Comparison of ENCODE assay signal across 22 mouse cellular contexts in genomic region chr1:91466186-91466585, GRCm38 (mm10). TPM values are rescaled to one million over a fixed set of nuclear protein-coding genes. Genes with fewer than 3 reads are reported as not detected.
DNase-seq lines count a peak whose midpoint lies in the region; ATAC-seq lines count a peak whose summit lies in the region.
"Had no signal": no experiment of that assay in that cellular context is flagged by ENCODE, and none has a peak within 500 bp of the region (broad histone marks: within the 10 kb centered on the region; RNA-seq: fewer than 3 reads in every experiment).

No protein-coding gene starts in this region.

- WGBS in intestine, embryonic 16.5 days = 84% methylated on average over 6 of the region's 6 CpGs
- WGBS in intestine, embryonic 15.5 days = 80% methylated on average over 6 of the region's 6 CpGs
- 68% methylated on average over 6 of the region's 6 CpGs for WGBS in liver, embryonic 13.5 days (ENCODE audit: insufficient replicate concordance)
- WGBS in liver, embryonic 11.5 days = 87% methylated on average over 6 of the region's 6 CpGs

- no peak overlapping the region for H3K9ac ChIP-seq in intestine, embryonic 16.5 days (ENCODE audit: low read depth, low read length)
- H3K9ac ChIP-seq in intestine, embryonic 15.5 days = no peak overlapping the region
- no peak overlapping the region for H3K9ac ChIP-seq in liver, embryonic 13.5 days
- no peak overlapping the region for H3K9ac ChIP-seq in liver, embryonic 11.5 days (ENCODE audit: low read depth, low read length)
- H3K9ac ChIP-seq: forebrain, embryonic 15.5 days; heart, embryonic 12.5 days; liver, embryonic 14.5 days had no signal

- no peak for DNase-seq in liver, embryonic 13.5 days
- DNase-seq in liver, embryonic 11.5 days (ENCODE audit: low spot score) = no peak
- peak; percentile 64 to 73 for DNase-seq in kidney, postnatal 36 days
- DNase-seq in gastrocnemius, postnatal 36 days = no peak
- no peak for DNase-seq in cerebellum, postnatal 14 days
- DNase-seq: adrenal gland, postnatal 36 days; cerebellum, adult 9-10 months; heart, postnatal 10 days; layer of hippocampus, postnatal 36 days; lung, postnatal 36 days; midbrain, embryonic 14.5 days; thymus, postnatal 14 days had no signal

- H3K27ac ChIP-seq in intestine, embryonic 16.5 days (ENCODE audit: low read length) = 0 out of 2 replicates have a peak overlapping the region, but pooled peaks have one; percentile 97
- no peak overlapping the region for H3K27ac ChIP-seq in intestine, embryonic 15.5 days
- peak overlapping the region; percentile 55; the same call in 1 of the 2 replicates for H3K27ac ChIP-seq in liver, embryonic 13.5 days
- no peak overlapping the region for H3K27ac ChIP-seq in liver, embryonic 11.5 days (ENCODE audit: low read depth, low read length)
- H3K27ac ChIP-seq: embryonic facial prominence, embryonic 10.5 days; forebrain, embryonic 15.5 days; hindbrain, embryonic 10.5 days; kidney, postnatal 0 days; liver, embryonic 14.5 days had no signal

- no peak overlapping the region for H3K4me3 ChIP-seq in intestine, embryonic 16.5 days (ENCODE audit: low read length)
- no peak overlapping the region for H3K4me3 ChIP-seq in intestine, embryonic 15.5 days (replicated peaks)
- no peak overlapping the region for H3K4me3 ChIP-seq in liver, embryonic 13.5 days (replicated peaks)
- H3K4me3 ChIP-seq in liver, embryonic 11.5 days (ENCODE audit: low read depth, low read length) = no peak overlapping the region
- H3K4me3 ChIP-seq: embryonic facial prominence, embryonic 10.5 days; forebrain, embryonic 15.5 days; heart, embryonic 12.5 days; hindbrain, embryonic 10.5 days had no signal

- H3K36me3 ChIP-seq in intestine, embryonic 16.5 days (ENCODE audit: control insufficient read depth, insufficient read depth, low read length) = no peaks in the 10 kb centered on the region
- no peaks in the 10 kb centered on the region for H3K36me3 ChIP-seq in intestine, embryonic 15.5 days
- no peaks in the 10 kb centered on the region for H3K36me3 ChIP-seq in liver, embryonic 13.5 days
- H3K36me3 ChIP-seq in liver, embryonic 11.5 days (ENCODE audit: control insufficient read depth, insufficient read depth, low read length) = no peaks in the 10 kb centered on the region
- H3K36me3 ChIP-seq: embryonic facial prominence, embryonic 10.5 days; forebrain, embryonic 15.5 days; heart, embryonic 12.5 days; hindbrain, embryonic 10.5 days had no signal

- no peaks in the 10 kb centered on the region for H3K9me3 ChIP-seq in intestine, embryonic 16.5 days (ENCODE audit: control insufficient read depth, low read length)
- H3K9me3 ChIP-seq in intestine, embryonic 15.5 days = no peaks in the 10 kb centered on the region
- no peaks in the 10 kb centered on the region for H3K9me3 ChIP-seq in liver, embryonic 13.5 days (replicated peaks)
- H3K9me3 ChIP-seq in liver, embryonic 11.5 days (ENCODE audit: control insufficient read depth, low read length) = no peaks in the 10 kb centered on the region
- H3K9me3 ChIP-seq: embryonic facial prominence, embryonic 10.5 days; forebrain, embryonic 15.5 days; hindbrain, embryonic 10.5 days had no signal

- intact Hi-C loops in gastrocnemius, postnatal 36 days (cut with DNase I) = no loop called here

- H3K4me1 ChIP-seq in intestine, embryonic 16.5 days (ENCODE audit: control insufficient read depth, insufficient read depth, low read length) = peaks cover 11% of the 10 kb centered on the region
- H3K4me1 ChIP-seq in intestine, embryonic 15.5 days (replicated peaks) = no peaks in the 10 kb centered on the region; the same call in 1 of the 2 replicates
- peaks cover 14% of the 10 kb centered on the region for H3K4me1 ChIP-seq in liver, embryonic 13.5 days (replicated peaks)
- H3K4me1 ChIP-seq in liver, embryonic 11.5 days (replicated peaks; ENCODE audit: control insufficient read depth, insufficient read depth, low read length) = peaks cover 8% of the 10 kb centered on the region; the same call in 1 of the 2 replicates

- no peak for ATAC-seq in intestine, embryonic 16.5 days
- no peak for ATAC-seq in intestine, embryonic 15.5 days
- no peak for ATAC-seq in liver, embryonic 13.5 days (ENCODE audit: low read depth)
- ATAC-seq in liver, embryonic 11.5 days (replicated peaks; ENCODE audit: low FRiP score) = no peak
- ATAC-seq: CD4-positive, CD25-positive, alpha-beta regulatory T cell, adult 4 months; forebrain, embryonic 15.5 days; hindbrain, embryonic 16.5 days had no signal

- no peaks in the 10 kb centered on the region for H3K27me3 ChIP-seq in intestine, embryonic 16.5 days (replicated peaks; ENCODE audit: control insufficient read depth, insufficient read depth, low read length)
- no peaks in the 10 kb centered on the region for H3K27me3 ChIP-seq in intestine, embryonic 15.5 days (replicated peaks)
- H3K27me3 ChIP-seq in liver, embryonic 13.5 days = no peaks in the 10 kb centered on the region
- no peaks in the 10 kb centered on the region for H3K27me3 ChIP-seq in liver, embryonic 11.5 days (replicated peaks; ENCODE audit: control insufficient read depth, insufficient read depth, low read length)
- H3K27me3 ChIP-seq: forebrain, embryonic 15.5 days; heart, embryonic 12.5 days had no signal

- H3K4me2 ChIP-seq in intestine, embryonic 16.5 days (ENCODE audit: low read depth, low read length) = no peak overlapping the region
- no peak overlapping the region for H3K4me2 ChIP-seq in intestine, embryonic 15.5 days (replicated peaks)
- no peak overlapping the region for H3K4me2 ChIP-seq in liver, embryonic 13.5 days
- no peak overlapping the region for H3K4me2 ChIP-seq in liver, embryonic 11.5 days
- H3K4me2 ChIP-seq: forebrain, embryonic 15.5 days; heart, embryonic 12.5 days had no signal

RNA-seq across cellular contexts. Expression of gene Per2, which starts 7.1 kb away (rescaled TPM):
- polyA plus RNA-seq in intestine, embryonic 16.5 days (2015; fragmentation: Nextera tagmentation; extraction: Ambion mirVana) = 8.9 and 11.7 TPM in 2 replicates
- 7.8 and 7.9 TPM in 2 replicates for polyA plus RNA-seq in intestine, embryonic 15.5 days (2015; fragmentation: Nextera tagmentation; extraction: Ambion mirVana)
- polyA plus RNA-seq in liver, embryonic 13.5 days (2015; fragmentation: Nextera tagmentation; extraction: Ambion mirVana) = 1.4 and 2.5 TPM in 2 replicates
- polyA plus RNA-seq in liver, embryonic 11.5 days (2014; fragmentation: Nextera tagmentation; extraction: Ambion mirVana) = 4.5 and 6.8 TPM in 2 replicates
- total RNA-seq in gastrocnemius, postnatal 36 days (2021) = 1 to 10 TPM; 6.7 to 9.9 TPM

RNA-seq across cellular contexts. Expression of gene Traf3ip1, which starts 28.3 kb away (rescaled TPM):
- 6.2 and 6.7 TPM in 2 replicates for polyA plus RNA-seq in intestine, embryonic 16.5 days (2015; fragmentation: Nextera tagmentation; extraction: Ambion mirVana)
- polyA plus RNA-seq in intestine, embryonic 15.5 days (2015; fragmentation: Nextera tagmentation; extraction: Ambion mirVana) = 7.2 and 8.1 TPM in 2 replicates
- polyA plus RNA-seq in liver, embryonic 13.5 days (2015; fragmentation: Nextera tagmentation; extraction: Ambion mirVana) = 2.5 and 2.6 TPM in 2 replicates
- polyA plus RNA-seq in liver, embryonic 11.5 days (2014; fragmentation: Nextera tagmentation; extraction: Ambion mirVana) = 4.4 TPM in 2 replicates
- total RNA-seq in gastrocnemius, postnatal 36 days (2021) = 1 to 10 TPM; 2.7 to 3.4 TPM

RNA-seq across cellular contexts. Expression of gene Hes6, which starts 52.3 kb away (rescaled TPM):
- 98.7 and 105 TPM in 2 replicates for polyA plus RNA-seq in intestine, embryonic 16.5 days (2015; fragmentation: Nextera tagmentation; extraction: Ambion mirVana)
- 94.0 and 103 TPM in 2 replicates for polyA plus RNA-seq in intestine, embryonic 15.5 days (2015; fragmentation: Nextera tagmentation; extraction: Ambion mirVana)
- polyA plus RNA-seq in liver, embryonic 13.5 days (2015; fragmentation: Nextera tagmentation; extraction: Ambion mirVana) = 21.9 and 22.5 TPM in 2 replicates
- 50.8 and 51.8 TPM in 2 replicates for polyA plus RNA-seq in liver, embryonic 11.5 days (2014; fragmentation: Nextera tagmentation; extraction: Ambion mirVana)
- 1 to 10 TPM; 7.5 to 7.9 TPM for total RNA-seq in gastrocnemius, postnatal 36 days (2021)

Comparison
In these comparisons a context has a peak if more than half of its experiments do, and no peak if none do; other contexts are left out.
1. H3K27ac ChIP-seq: peak in intestine, embryonic 16.5 days (single experiment) and liver, embryonic 13.5 days (single experiment); none in intestine, embryonic 15.5 days (single experiment) and liver, embryonic 11.5 days (single experiment).
2. DNase-seq: peak in kidney, postnatal 36 days (2 of 2); none in liver, embryonic 13.5 days (single experiment), liver, embryonic 11.5 days (single experiment), gastrocnemius, postnatal 36 days (0 of 2) and cerebellum, postnatal 14 days (0 of 2).